Mouse (Mus musculus) erythroblast, embryonic 14.5 days (primary cell): ENCODE measurements around the gene Phf24. TPM values are rescaled to one million over a fixed set of nuclear protein-coding genes. Genes with fewer than 3 reads are reported as not detected.

Source experiments
- H3K27me3 ChIP-seq: 2 replicates; pipeline ENCODE4 v1.6.1; 2012; ENCODE audit warnings: inconsistent platforms; ENCODE audit not compliant: control insufficient read depth
- H3K36me3 ChIP-seq: 2 replicates; pipeline ENCODE4 v1.6.1; 2012; ENCODE audit warnings: mild to moderate bottlenecking, inconsistent platforms; ENCODE audit not compliant: control insufficient read depth
- H3K4me1 ChIP-seq: 2 replicates; pipeline ENCODE4 v1.6.1; 2012; ENCODE audit warnings: inconsistent platforms; ENCODE audit not compliant: control insufficient read depth
- H3K4me3 ChIP-seq: replicated peaks from 2 replicates; pipeline ENCODE3; 2012; ENCODE audit warnings: moderate library complexity, mild to moderate bottlenecking, inconsistent platforms
- H3K9me3 ChIP-seq: 2 replicates; pipeline ENCODE4 v1.6.1; 2012; ENCODE audit warnings: low read length, inconsistent platforms, mixed read lengths; ENCODE audit not compliant: control insufficient read depth
- GATA1 ChIP-seq: IDR thresholded peaks from 2 replicates; pipeline ENCODE4 v1.6.1; 2012; ENCODE audit warnings: low read length, inconsistent platforms, mixed read lengths
- TAL1 ChIP-seq: IDR thresholded peaks from 3 replicates; pipeline ENCODE4 v1.6.1; 2012; ENCODE audit warnings: low read length, inconsistent platforms, mixed read lengths
- polyA plus RNA-seq: library from polyadenylated mRNA; stranded (reverse); fragments of >175 nt; gene quantifications from 2 replicates; pipeline ENCODE4 v1.2.3, GENCODE M21; 2012

Phf24 gene
- not detected in 2 replicates for polyA plus RNA-seq

GRCm38 (mm10) chr4:42916617-42917401 lies at the start of gene Phf24:
TSS of gene Phf24 (plus strand) at chr4:42916660.
- Histone ChIP-seq H3K4me1 (peaks cover 2% of the 10 kb centered on the region; the same call in 1 of the 2 replicates), H3K9me3 (no peaks in the 10 kb centered on the region), H3K4me3 (no peak within 1 kb of the TSS), H3K27me3 (peaks cover 55% of the 10 kb centered on the region), H3K36me3 (no peaks in the 10 kb centered on the region)
- TF ChIP-seq GATA1 (no peak), TAL1 (no peak)

GRCm38 (mm10) chr4:42867390-42867789 lies 49.1 kb upstream of the Phf24 start:
- TF ChIP-seq GATA1 (no peak), TAL1 (no peak)
- H3K36me3 ChIP-seq = no peaks in the 10 kb centered on the region
- no peaks in the 10 kb centered on the region for H3K9me3 ChIP-seq
- H3K4me3 ChIP-seq = no peak overlapping the region
- H3K27me3 ChIP-seq = no peaks in the 10 kb centered on the region
- no peaks in the 10 kb centered on the region; the same call in 1 of the 2 replicates for H3K4me1 ChIP-seq

DNA sequence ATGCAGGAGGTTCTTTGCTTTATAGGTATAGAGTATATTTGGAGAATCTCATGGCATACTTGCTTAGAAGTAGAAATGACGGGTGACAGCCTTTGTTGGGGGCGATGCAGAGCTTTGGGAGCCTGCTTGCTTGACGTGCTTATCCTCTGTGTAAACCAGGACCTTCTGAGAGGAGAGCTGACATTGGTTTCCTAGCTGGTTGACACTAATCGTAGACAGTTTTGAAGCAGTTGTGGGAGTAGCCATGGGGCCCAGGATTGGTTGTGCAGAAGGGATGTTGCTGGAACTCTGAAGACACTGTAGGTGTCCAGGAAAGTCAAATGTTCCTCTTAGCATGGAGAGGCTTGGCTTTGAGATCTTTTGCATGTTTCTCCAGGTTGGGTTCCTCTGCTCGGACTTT lies 48.3 kb upstream of the Phf24 start:
- Histone ChIP-seq H3K36me3 (no peaks in the 10 kb centered on the region), H3K27me3 (no peaks in the 10 kb centered on the region), H3K4me1 (no peaks in the 10 kb centered on the region; the same call in 1 of the 2 replicates), H3K4me3 (no peak overlapping the region), H3K9me3 (no peaks in the 10 kb centered on the region)
- no peak for TF ChIP-seq GATA1
- TF ChIP-seq TAL1 = no peak

DNA sequence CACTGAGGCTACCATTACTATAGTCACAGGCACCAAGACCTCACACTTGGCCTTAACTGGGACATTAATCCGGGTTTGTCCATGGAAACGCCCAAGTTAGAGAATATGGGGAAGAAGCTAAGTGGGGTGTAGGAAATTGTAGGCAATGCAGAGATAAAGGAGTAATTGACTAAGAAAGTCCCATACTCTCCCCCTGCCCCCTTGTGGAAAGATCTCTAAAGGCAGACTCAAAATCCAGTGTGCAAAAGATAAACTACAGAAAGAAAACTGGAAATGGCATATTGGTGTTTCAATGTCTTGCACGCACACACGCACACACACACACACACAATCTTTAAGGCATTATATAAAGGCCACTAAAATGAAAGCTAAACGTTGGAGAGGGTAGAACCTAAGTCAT lies 45.7 kb upstream of the Phf24 start:
- no peaks in the 10 kb centered on the region for H3K27me3 ChIP-seq
- TF ChIP-seq GATA1 = no peak
- TF ChIP-seq TAL1 = no peak
- no peaks in the 10 kb centered on the region; the same call in 1 of the 2 replicates for H3K4me1 ChIP-seq
- no peaks in the 10 kb centered on the region for H3K9me3 ChIP-seq
- H3K4me3 ChIP-seq = no peak overlapping the region
- H3K36me3 ChIP-seq = no peaks in the 10 kb centered on the region

DNA sequence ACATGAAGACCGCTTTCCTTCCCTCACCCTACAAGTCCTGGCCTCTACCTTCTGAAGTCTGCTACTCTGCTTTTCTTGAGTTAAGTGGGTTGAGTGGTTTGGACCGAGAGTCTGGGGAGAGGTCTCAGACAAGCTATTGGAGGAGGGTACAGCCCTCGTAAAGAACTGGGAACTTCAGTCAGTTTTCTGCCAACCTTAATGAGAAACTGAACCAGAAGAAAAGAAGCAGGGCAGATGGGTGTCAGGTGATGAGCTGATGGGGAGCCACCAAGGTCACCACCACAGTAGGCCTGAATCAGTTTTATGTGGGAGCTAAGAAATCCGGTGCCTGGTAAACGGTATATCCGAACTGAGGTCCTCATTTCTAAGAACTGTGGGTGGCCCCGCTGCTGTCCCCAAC lies 44.3 kb upstream of the Phf24 start:
- H3K27me3 ChIP-seq = no peaks in the 10 kb centered on the region
- no peaks in the 10 kb centered on the region for H3K36me3 ChIP-seq
- no peaks in the 10 kb centered on the region for H3K9me3 ChIP-seq
- no peak overlapping the region for H3K4me3 ChIP-seq
- no peak for TF ChIP-seq TAL1
- TF ChIP-seq GATA1 = no peak
- H3K4me1 ChIP-seq = no peaks in the 10 kb centered on the region; the same call in 1 of the 2 replicates

- no peak for TF ChIP-seq TAL1
- no peak for TF ChIP-seq GATA1
- no peak overlapping the region for H3K4me3 ChIP-seq
- H3K9me3 ChIP-seq = no peaks in the 10 kb centered on the region
- no peaks in the 10 kb centered on the region for H3K27me3 ChIP-seq
- no peaks in the 10 kb centered on the region for H3K4me1 ChIP-seq
- no peaks in the 10 kb centered on the region for H3K36me3 ChIP-seq
These were observed 43.6 kb upstream of the Phf24 start for GRCm38 (mm10) chr4:42872746-42873435.

- H3K4me3 ChIP-seq = no peak within 1 kb of the TSS
- no peaks in the 10 kb centered on the region; the same call in 1 of the 2 replicates for H3K4me1 ChIP-seq
- no peak for TF ChIP-seq GATA1
- no peak for TF ChIP-seq TAL1
These were observed 42.3 kb upstream of the Phf24 start, which contains the start of gene Fam205c for GRCm38 (mm10) chr4:42874134-42874533. TSS of gene Fam205c (minus strand) at chr4:42874234.

DNA sequence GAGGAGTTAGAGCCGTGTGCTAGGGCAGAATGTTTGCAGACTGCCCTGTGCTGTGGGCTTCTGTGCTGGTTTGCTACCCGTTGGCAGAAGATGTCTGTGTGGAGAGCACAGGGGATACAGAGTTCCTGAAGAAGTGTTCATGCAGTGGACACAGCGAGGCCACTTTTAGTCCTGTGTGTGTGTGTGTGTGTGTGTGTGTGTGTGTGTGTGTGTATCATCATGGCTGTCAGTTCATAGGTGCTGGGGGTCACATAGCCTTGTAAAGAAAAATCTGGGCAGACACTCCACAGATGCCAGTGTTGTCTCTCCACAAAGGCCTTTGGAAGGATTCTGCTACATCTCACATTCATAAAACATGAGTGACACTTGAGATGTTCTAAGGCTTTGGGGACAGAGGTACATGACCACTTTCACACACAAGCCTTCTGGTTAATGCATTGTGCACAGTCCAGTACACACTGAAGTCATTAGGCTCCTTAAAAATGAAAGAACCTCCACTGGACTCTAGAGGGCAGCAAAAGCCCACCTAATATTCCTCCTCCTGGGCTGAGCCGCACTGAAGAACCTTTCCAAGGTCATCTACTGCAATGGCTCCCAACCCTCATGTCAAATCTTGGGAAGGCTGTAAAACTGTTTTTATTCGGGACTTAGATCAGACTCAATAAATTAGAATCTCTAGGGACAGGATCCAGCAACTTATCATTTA lies 39.7 kb upstream of the Phf24 start:
- H3K36me3 ChIP-seq = no peaks in the 10 kb centered on the region
- H3K4me3 ChIP-seq = no peak overlapping the region
- peaks cover 17% of the 10 kb centered on the region for H3K4me1 ChIP-seq
- H3K27me3 ChIP-seq = no peaks in the 10 kb centered on the region
- H3K9me3 ChIP-seq = no peaks in the 10 kb centered on the region
- no peak for TF ChIP-seq GATA1
- TF ChIP-seq TAL1 = no peak

More at GRCm38 (mm10) chr4:42874134-42874533, 42.3 kb upstream of the Phf24 start, which contains the start of gene Fam205c:
- H3K27me3 ChIP-seq = no peaks in the 10 kb centered on the region
- no peaks in the 10 kb centered on the region for H3K9me3 ChIP-seq
- H3K36me3 ChIP-seq = no peaks in the 10 kb centered on the region

- Histone ChIP-seq H3K27me3 (no peaks in the 10 kb centered on the region), H3K4me3 (no peak overlapping the region), H3K9me3 (no peaks in the 10 kb centered on the region), H3K4me1 (peaks cover 17% of the 10 kb centered on the region), H3K36me3 (no peaks in the 10 kb centered on the region)
- TF ChIP-seq GATA1 (no peak), TAL1 (no peak)
These were observed 38.8 kb upstream of the Phf24 start for GRCm38 (mm10) chr4:42877657-42878056.
